Mouse (Mus musculus): ENCODE data around the gene Tspan17.

The Tspan17 gene

GRCm38 (mm10) chr13:54808067-54808466, 18.9 kb downstream of the Tspan17 start:
- peak; percentile 33 for DNase-seq

- DNase-seq = peak; percentile 60
Observed at GRCm38 (mm10) chr13:54811476-54811875, 22.3 kb downstream of the Tspan17 start.

GRCm38 (mm10) chr13:54813381-54813780, 24.2 kb downstream of the Tspan17 start:
- DNase-seq = no peak

GRCm38 (mm10) chr13:54818399-54819254, 29.4 kb downstream of the Tspan17 start:
- no peak for DNase-seq

- DNase-seq = no peak
Observed at GRCm38 (mm10) chr13:54821106-54821505, 31.9 kb downstream of the Tspan17 start.

- DNase-seq = no peak
Observed at GRCm38 (mm10) chr13:54821931-54822330, 32.8 kb downstream of the Tspan17 start.

- DNase-seq = no peak
Observed at GRCm38 (mm10) chr13:54824111-54824931, 35.1 kb downstream of the Tspan17 start.

GRCm38 (mm10) chr13:54827992-54828391, 38.8 kb downstream of the Tspan17 start:
- no peak for DNase-seq

- no peak for DNase-seq
Observed at GRCm38 (mm10) chr13:54828508-54828907, 39.3 kb downstream of the Tspan17 start.

GRCm38 (mm10) chr13:54829450-54829849, 40.3 kb downstream of the Tspan17 start:
- no peak for DNase-seq

- no peak for DNase-seq
Observed at GRCm38 (mm10) chr13:54836351-54837030, 47.3 kb downstream of the Tspan17 start.

- DNase-seq = no peak
Observed at GRCm38 (mm10) chr13:54837061-54837460, 47.9 kb downstream of the Tspan17 start.

GRCm38 (mm10) chr13:54837471-54837889, 48.3 kb downstream of the Tspan17 start:
- peak; percentile 16 for DNase-seq

- peak; percentile 14 for DNase-seq
Observed at GRCm38 (mm10) chr13:54838540-54838939, 49.4 kb downstream of the Tspan17 start.

GRCm38 (mm10) chr13:54839211-54839610, 50.0 kb downstream of the Tspan17 start:
- DNase-seq = no peak

GRCm38 (mm10) chr13:54844579-54844978, 55.4 kb downstream of the Tspan17 start:
- no peak for DNase-seq
